Mouse (Mus musculus): ENCODE data around the gene Pde4d. TPM values are rescaled to one million over a fixed set of nuclear protein-coding genes. Genes with fewer than 3 reads are reported as not detected.

Pde4d gene
- polyA plus RNA-seq, 1 experiment from 2014 or later = 13.6 TPM

GRCm38 (mm10) chr13:109318434-109318998 is 868.8 kb downstream of the Pde4d start:
- Histone ChIP-seq H3K9me3 (ENCODE audit: control insufficient read depth, low read length) (no peaks in the 10 kb centered on the region), H3K4me3 (ENCODE audit: low read depth, low read length) (no peak overlapping the region), H3K4me2 (ENCODE audit: low read depth, low read length) (no peak overlapping the region), H3K27me3 (replicated peaks; ENCODE audit: control insufficient read depth, insufficient read depth, low read length) (no peaks in the 10 kb centered on the region), H3K9ac (ENCODE audit: low read depth, low read length) (no peak overlapping the region), H3K4me1 (ENCODE audit: control insufficient read depth, insufficient read depth, low read length) (no peaks in the 10 kb centered on the region), H3K36me3 (ENCODE audit: control insufficient read depth, insufficient read depth, low read length) (no peaks in the 10 kb centered on the region), H3K27ac (replicated peaks; ENCODE audit: low read depth, low read length) (no peak overlapping the region)
- ATAC-seq (ENCODE audit: low read depth) (no peak), DNase-seq (ENCODE audit: low spot score) (no peak)
- 73% methylated on average over 3 of the region's 3 CpGs for WGBS

GRCm38 (mm10) chr13:109326061-109326460 is 876.3 kb downstream of the Pde4d start:
- no peaks in the 10 kb centered on the region for H3K27me3 ChIP-seq (replicated peaks; ENCODE audit: control insufficient read depth, insufficient read depth, low read length)
- H3K4me1 ChIP-seq (ENCODE audit: control insufficient read depth, insufficient read depth, low read length) = no peaks in the 10 kb centered on the region
- no peak for ATAC-seq (ENCODE audit: low read depth)
- no peak for DNase-seq (ENCODE audit: low spot score)
- WGBS = 87% methylated on average over 5 of the region's 5 CpGs
- no peaks in the 10 kb centered on the region for H3K9me3 ChIP-seq (ENCODE audit: control insufficient read depth, low read length)
- H3K27ac ChIP-seq (replicated peaks; ENCODE audit: low read depth, low read length) = no peak overlapping the region
- H3K9ac ChIP-seq (ENCODE audit: low read depth, low read length) = no peak overlapping the region
- no peak overlapping the region for H3K4me2 ChIP-seq (ENCODE audit: low read depth, low read length)
- no peaks in the 10 kb centered on the region for H3K36me3 ChIP-seq (ENCODE audit: control insufficient read depth, insufficient read depth, low read length)
- H3K4me3 ChIP-seq (ENCODE audit: low read depth, low read length) = no peak overlapping the region

- Histone ChIP-seq H3K4me2 (ENCODE audit: low read depth, low read length) (no peak overlapping the region), H3K9ac (ENCODE audit: low read depth, low read length) (no peak overlapping the region), H3K4me3 (ENCODE audit: low read depth, low read length) (no peak overlapping the region), H3K9me3 (ENCODE audit: control insufficient read depth, low read length) (no peaks in the 10 kb centered on the region), H3K36me3 (ENCODE audit: control insufficient read depth, insufficient read depth, low read length) (no peaks in the 10 kb centered on the region), H3K27ac (replicated peaks; ENCODE audit: low read depth, low read length) (no peak overlapping the region), H3K27me3 (replicated peaks; ENCODE audit: control insufficient read depth, insufficient read depth, low read length) (no peaks in the 10 kb centered on the region), H3K4me1 (ENCODE audit: control insufficient read depth, insufficient read depth, low read length) (no peaks in the 10 kb centered on the region)
- DNase-seq (ENCODE audit: low spot score) (no peak), ATAC-seq (ENCODE audit: low read depth) (no peak)
- WGBS = 59% methylated on average over 1 of the region's 1 CpGs
These were observed 881.8 kb downstream of the Pde4d start for GRCm38 (mm10) chr13:109331563-109331962.

- H3K4me1 ChIP-seq (ENCODE audit: control insufficient read depth, insufficient read depth, low read length) = peaks cover 4% of the 10 kb centered on the region; the same call in 1 of the 2 replicates
- no peaks in the 10 kb centered on the region for H3K36me3 ChIP-seq (ENCODE audit: control insufficient read depth, insufficient read depth, low read length)
- no peaks in the 10 kb centered on the region for H3K27me3 ChIP-seq (replicated peaks; ENCODE audit: control insufficient read depth, insufficient read depth, low read length)
- WGBS = 47% methylated on average over 3 of the region's 3 CpGs
- H3K9ac ChIP-seq (ENCODE audit: low read depth, low read length) = no peak overlapping the region
- H3K27ac ChIP-seq (replicated peaks; ENCODE audit: low read depth, low read length) = no peak overlapping the region
- H3K4me2 ChIP-seq (ENCODE audit: low read depth, low read length) = no peak overlapping the region
- ATAC-seq (ENCODE audit: low read depth) (no peak), DNase-seq (ENCODE audit: low spot score) (peak; percentile 29)
- no peaks in the 10 kb centered on the region for H3K9me3 ChIP-seq (ENCODE audit: control insufficient read depth, low read length)
- H3K4me3 ChIP-seq (ENCODE audit: low read depth, low read length) = no peak overlapping the region
These were observed 892.2 kb downstream of the Pde4d start for GRCm38 (mm10) chr13:109341902-109342301.

- Histone ChIP-seq H3K9me3 (ENCODE audit: control insufficient read depth, low read length) (no peaks in the 10 kb centered on the region), H3K27ac (replicated peaks; ENCODE audit: low read depth, low read length) (no peak overlapping the region), H3K9ac (ENCODE audit: low read depth, low read length) (no peak overlapping the region), H3K27me3 (replicated peaks; ENCODE audit: control insufficient read depth, insufficient read depth, low read length) (no peaks in the 10 kb centered on the region), H3K4me2 (ENCODE audit: low read depth, low read length) (no peak overlapping the region), H3K36me3 (ENCODE audit: control insufficient read depth, insufficient read depth, low read length) (no peaks in the 10 kb centered on the region), H3K4me3 (ENCODE audit: low read depth, low read length) (no peak overlapping the region), H3K4me1 (ENCODE audit: control insufficient read depth, insufficient read depth, low read length) (peaks cover 4% of the 10 kb centered on the region; the same call in 1 of the 2 replicates)
- peak; percentile 25 for DNase-seq (ENCODE audit: low spot score)
- WGBS = 38% methylated on average over 6 of the region's 6 CpGs
- no peak for ATAC-seq (ENCODE audit: low read depth)
These were observed 892.7 kb downstream of the Pde4d start for GRCm38 (mm10) chr13:109342469-109342868.

GRCm38 (mm10) chr13:109343596-109343995 is 893.8 kb downstream of the Pde4d start:
- DNase-seq (ENCODE audit: low spot score) = peak; percentile 87
- Histone ChIP-seq H3K27ac (replicated peaks; ENCODE audit: low read depth, low read length) (no peak overlapping the region), H3K4me1 (ENCODE audit: control insufficient read depth, insufficient read depth, low read length) (peaks cover 4% of the 10 kb centered on the region; the same call in 1 of the 2 replicates), H3K4me3 (ENCODE audit: low read depth, low read length) (no peak overlapping the region), H3K9ac (ENCODE audit: low read depth, low read length) (no peak overlapping the region), H3K4me2 (ENCODE audit: low read depth, low read length) (no peak overlapping the region), H3K36me3 (ENCODE audit: control insufficient read depth, insufficient read depth, low read length) (no peaks in the 10 kb centered on the region), H3K27me3 (replicated peaks; ENCODE audit: control insufficient read depth, insufficient read depth, low read length) (no peaks in the 10 kb centered on the region), H3K9me3 (ENCODE audit: control insufficient read depth, low read length) (no peaks in the 10 kb centered on the region)
- WGBS = 2% methylated on average over 4 of the region's 4 CpGs
- peak; percentile 86 for ATAC-seq (ENCODE audit: low read depth)

- H3K27ac ChIP-seq (replicated peaks; ENCODE audit: low read depth, low read length) = no peak overlapping the region
- no peak overlapping the region for H3K4me3 ChIP-seq (ENCODE audit: low read depth, low read length)
- no peak overlapping the region for H3K4me2 ChIP-seq (ENCODE audit: low read depth, low read length)
- 42% methylated on average over 11 of the region's 11 CpGs for WGBS
- H3K27me3 ChIP-seq (replicated peaks; ENCODE audit: control insufficient read depth, insufficient read depth, low read length) = no peaks in the 10 kb centered on the region
- peaks cover 4% of the 10 kb centered on the region; the same call in 1 of the 2 replicates for H3K4me1 ChIP-seq (ENCODE audit: control insufficient read depth, insufficient read depth, low read length)
- no peak for ATAC-seq (ENCODE audit: low read depth)
- no peak overlapping the region for H3K9ac ChIP-seq (ENCODE audit: low read depth, low read length)
- no peaks in the 10 kb centered on the region for H3K9me3 ChIP-seq (ENCODE audit: control insufficient read depth, low read length)
- peak; percentile 33 for DNase-seq (ENCODE audit: low spot score)
- H3K36me3 ChIP-seq (ENCODE audit: control insufficient read depth, insufficient read depth, low read length) = no peaks in the 10 kb centered on the region
These were observed 898.0 kb downstream of the Pde4d start for GRCm38 (mm10) chr13:109347770-109348169.

GRCm38 (mm10) chr13:109348316-109348715 is 898.6 kb downstream of the Pde4d start:
- H3K27ac ChIP-seq (replicated peaks; ENCODE audit: low read depth, low read length) = no peak overlapping the region
- WGBS = 79% methylated on average over 6 of the region's 6 CpGs

GRCm38 (mm10) chr13:109350100-109350499 is 900.4 kb downstream of the Pde4d start:
- Histone ChIP-seq H3K36me3 (ENCODE audit: control insufficient read depth, insufficient read depth, low read length) (no peaks in the 10 kb centered on the region), H3K9ac (ENCODE audit: low read depth, low read length) (no peak overlapping the region), H3K4me3 (ENCODE audit: low read depth, low read length) (no peak overlapping the region), H3K9me3 (ENCODE audit: control insufficient read depth, low read length) (no peaks in the 10 kb centered on the region), H3K4me2 (ENCODE audit: low read depth, low read length) (no peak overlapping the region), H3K27me3 (replicated peaks; ENCODE audit: control insufficient read depth, insufficient read depth, low read length) (no peaks in the 10 kb centered on the region), H3K4me1 (ENCODE audit: control insufficient read depth, insufficient read depth, low read length) (peaks cover 4% of the 10 kb centered on the region; the same call in 1 of the 2 replicates), H3K27ac (replicated peaks; ENCODE audit: low read depth, low read length) (no peak overlapping the region)
- DNase-seq (ENCODE audit: low spot score) (no peak), ATAC-seq (ENCODE audit: low read depth) (no peak)
- WGBS = 81% methylated on average over 7 of the region's 7 CpGs

More at GRCm38 (mm10) chr13:109348316-109348715, 898.6 kb downstream of the Pde4d start:
- Histone ChIP-seq H3K9ac (ENCODE audit: low read depth, low read length) (no peak overlapping the region), H3K27me3 (replicated peaks; ENCODE audit: control insufficient read depth, insufficient read depth, low read length) (no peaks in the 10 kb centered on the region), H3K4me1 (ENCODE audit: control insufficient read depth, insufficient read depth, low read length) (peaks cover 4% of the 10 kb centered on the region; the same call in 1 of the 2 replicates), H3K9me3 (ENCODE audit: control insufficient read depth, low read length) (no peaks in the 10 kb centered on the region), H3K4me2 (ENCODE audit: low read depth, low read length) (no peak overlapping the region), H3K4me3 (ENCODE audit: low read depth, low read length) (no peak overlapping the region), H3K36me3 (ENCODE audit: control insufficient read depth, insufficient read depth, low read length) (no peaks in the 10 kb centered on the region)
- no peak for DNase-seq (ENCODE audit: low spot score)
- ATAC-seq (ENCODE audit: low read depth) = no peak

All from embryonic facial prominence, embryonic 14.5 days (tissue).